Mouse (Mus musculus): ENCODE measurements at regions not wholly inside any gene's neighbourhood (a gene's known extent, or its start where the extent isn't known, plus 50 kb on each side); places are given as distances from the start of the nearest gene placed in this dataset.
A peak's percentile ranks its signal among the peaks of the same experiment; 100 is the strongest.

GRCm38 (mm10) chr2:166275398-166275797 is 119.9 kb upstream of the Sulf2 start:
- no peak for ATAC-seq (ENCODE audit: low FRiP score, low TSS enrichment)
- H3K4me1 ChIP-seq (ENCODE audit: control insufficient read depth, insufficient read depth, low read length): peaks cover 23% of the 10 kb centered on the region; the same call in 1 of the 2 replicates
- no peaks in the 10 kb centered on the region for H3K27me3 ChIP-seq (ENCODE audit: control insufficient read depth, insufficient read depth, low read length)
- H3K27ac ChIP-seq (replicated peaks; ENCODE audit: low read depth, low read length): no peak overlapping the region
- 94% methylated on average over 8 of the region's 8 CpGs for WGBS
- no peaks in the 10 kb centered on the region for H3K36me3 ChIP-seq (ENCODE audit: control insufficient read depth, insufficient read depth, low read length)
- no peak overlapping the region for H3K4me3 ChIP-seq (replicated peaks; ENCODE audit: low read depth, low read length)
- H3K9ac ChIP-seq (replicated peaks; ENCODE audit: low read length): no peak overlapping the region
- DNase-seq: no peak
- H3K4me2 ChIP-seq (ENCODE audit: low read length): no peak overlapping the region
- no peaks in the 10 kb centered on the region for H3K9me3 ChIP-seq (ENCODE audit: control insufficient read depth, low read length)

- 42% methylated on average over 2 of the region's 2 CpGs for WGBS
- H3K4me2 ChIP-seq (ENCODE audit: low read length): no peak overlapping the region
- H3K27ac ChIP-seq (replicated peaks; ENCODE audit: low read depth, low read length): peak overlapping the region; percentile 55
- H3K4me3 ChIP-seq (replicated peaks; ENCODE audit: low read depth, low read length): no peak overlapping the region
- DNase-seq: no peak
- no peaks in the 10 kb centered on the region for H3K36me3 ChIP-seq (ENCODE audit: control insufficient read depth, insufficient read depth, low read length)
- no peak for ATAC-seq (ENCODE audit: low FRiP score, low TSS enrichment)
- no peaks in the 10 kb centered on the region for H3K27me3 ChIP-seq (ENCODE audit: control insufficient read depth, insufficient read depth, low read length)
- H3K9me3 ChIP-seq (ENCODE audit: control insufficient read depth, low read length): no peaks in the 10 kb centered on the region
- peaks cover 23% of the 10 kb centered on the region; the same call in 1 of the 2 replicates for H3K4me1 ChIP-seq (ENCODE audit: control insufficient read depth, insufficient read depth, low read length)
- H3K9ac ChIP-seq (replicated peaks; ENCODE audit: low read length): no peak overlapping the region
Observed at GRCm38 (mm10) chr2:166274016-166274346, 118.5 kb upstream of the Sulf2 start.

GRCm38 (mm10) chr2:166273312-166274015 is 118.0 kb upstream of the Sulf2 start:
- Histone ChIP-seq H3K9ac (replicated peaks; ENCODE audit: low read length) (no peak overlapping the region), H3K4me1 (ENCODE audit: control insufficient read depth, insufficient read depth, low read length) (peaks cover 23% of the 10 kb centered on the region; the same call in 1 of the 2 replicates), H3K36me3 (ENCODE audit: control insufficient read depth, insufficient read depth, low read length) (no peaks in the 10 kb centered on the region), H3K27me3 (ENCODE audit: control insufficient read depth, insufficient read depth, low read length) (no peaks in the 10 kb centered on the region), H3K4me2 (ENCODE audit: low read length) (no peak overlapping the region), H3K9me3 (ENCODE audit: control insufficient read depth, low read length) (no peaks in the 10 kb centered on the region), H3K4me3 (replicated peaks; ENCODE audit: low read depth, low read length) (no peak overlapping the region), H3K27ac (replicated peaks; ENCODE audit: low read depth, low read length) (peak overlapping the region; percentile 55)
- ATAC-seq (ENCODE audit: low FRiP score, low TSS enrichment) (no peak; the same call in 1 of the 2 replicates), DNase-seq (peak; percentile 78)
- 32% methylated on average over 23 of the region's 23 CpGs for WGBS

GRCm38 (mm10) chr2:166272841-166273240 is 117.4 kb upstream of the Sulf2 start:
- Histone ChIP-seq H3K9me3 (ENCODE audit: control insufficient read depth, low read length) (no peaks in the 10 kb centered on the region), H3K36me3 (ENCODE audit: control insufficient read depth, insufficient read depth, low read length) (no peaks in the 10 kb centered on the region), H3K27ac (replicated peaks; ENCODE audit: low read depth, low read length) (no peak overlapping the region), H3K4me3 (replicated peaks; ENCODE audit: low read depth, low read length) (no peak overlapping the region), H3K4me1 (ENCODE audit: control insufficient read depth, insufficient read depth, low read length) (peaks cover 23% of the 10 kb centered on the region; the same call in 1 of the 2 replicates), H3K4me2 (ENCODE audit: low read length) (no peak overlapping the region), H3K9ac (replicated peaks; ENCODE audit: low read length) (no peak overlapping the region), H3K27me3 (ENCODE audit: control insufficient read depth, insufficient read depth, low read length) (no peaks in the 10 kb centered on the region)
- 14% methylated on average over 1 of the region's 1 CpGs for WGBS
- ATAC-seq (ENCODE audit: low FRiP score, low TSS enrichment) (no peak), DNase-seq (no peak)

- peaks cover 23% of the 10 kb centered on the region; the same call in 1 of the 2 replicates for H3K4me1 ChIP-seq (ENCODE audit: control insufficient read depth, insufficient read depth, low read length)
- no peaks in the 10 kb centered on the region for H3K9me3 ChIP-seq (ENCODE audit: control insufficient read depth, low read length)
- H3K4me2 ChIP-seq (ENCODE audit: low read length): no peak overlapping the region
- 0 out of 2 replicates have a peak overlapping the region, but pooled peaks have one; percentile 37 for H3K27ac ChIP-seq (replicated peaks; ENCODE audit: low read depth, low read length)
- ATAC-seq (ENCODE audit: low FRiP score, low TSS enrichment) (no peak), DNase-seq (no peak)
- 75% methylated on average over 7 of the region's 7 CpGs for WGBS
- H3K4me3 ChIP-seq (replicated peaks; ENCODE audit: low read depth, low read length): no peak overlapping the region
- no peaks in the 10 kb centered on the region for H3K27me3 ChIP-seq (ENCODE audit: control insufficient read depth, insufficient read depth, low read length)
- no peak overlapping the region for H3K9ac ChIP-seq (replicated peaks; ENCODE audit: low read length)
- no peaks in the 10 kb centered on the region for H3K36me3 ChIP-seq (ENCODE audit: control insufficient read depth, insufficient read depth, low read length)
Observed at GRCm38 (mm10) chr2:166272190-166272543, 116.7 kb upstream of the Sulf2 start.

- Histone ChIP-seq H3K27ac (replicated peaks; ENCODE audit: low read depth, low read length) (peak overlapping the region; percentile 60), H3K9me3 (ENCODE audit: control insufficient read depth, low read length) (no peaks in the 10 kb centered on the region), H3K4me1 (ENCODE audit: control insufficient read depth, insufficient read depth, low read length) (peaks cover 21% of the 10 kb centered on the region; the same call in 1 of the 2 replicates), H3K36me3 (ENCODE audit: control insufficient read depth, insufficient read depth, low read length) (no peaks in the 10 kb centered on the region), H3K4me2 (ENCODE audit: low read length) (no peak overlapping the region), H3K27me3 (ENCODE audit: control insufficient read depth, insufficient read depth, low read length) (no peaks in the 10 kb centered on the region), H3K4me3 (replicated peaks; ENCODE audit: low read depth, low read length) (no peak overlapping the region), H3K9ac (replicated peaks; ENCODE audit: low read length) (no peak overlapping the region)
- ATAC-seq (ENCODE audit: low FRiP score, low TSS enrichment) (no peak), DNase-seq (peak; percentile 49)
- 38% methylated on average over 11 of the region's 11 CpGs for WGBS
Observed at GRCm38 (mm10) chr2:166271373-166272189, 116.1 kb upstream of the Sulf2 start.

- H3K27me3 ChIP-seq (ENCODE audit: control insufficient read depth, insufficient read depth, low read length): no peaks in the 10 kb centered on the region
- H3K4me3 ChIP-seq (replicated peaks; ENCODE audit: low read depth, low read length): no peak overlapping the region
- H3K27ac ChIP-seq (replicated peaks; ENCODE audit: low read depth, low read length): no peak overlapping the region
- H3K9me3 ChIP-seq (ENCODE audit: control insufficient read depth, low read length): no peaks in the 10 kb centered on the region
- H3K4me2 ChIP-seq (ENCODE audit: low read length): no peak overlapping the region
- 92% methylated on average over 6 of the region's 6 CpGs for WGBS
- H3K9ac ChIP-seq (replicated peaks; ENCODE audit: low read length): no peak overlapping the region
- H3K36me3 ChIP-seq (ENCODE audit: control insufficient read depth, insufficient read depth, low read length): no peaks in the 10 kb centered on the region
- no peak for DNase-seq
- H3K4me1 ChIP-seq (ENCODE audit: control insufficient read depth, insufficient read depth, low read length): peaks cover 19% of the 10 kb centered on the region; the same call in 1 of the 2 replicates
- no peak for ATAC-seq (ENCODE audit: low FRiP score, low TSS enrichment)
Observed at GRCm38 (mm10) chr2:166270007-166270406, 114.5 kb upstream of the Sulf2 start.

GRCm38 (mm10) chr2:166266915-166267314 is 111.5 kb upstream of the Sulf2 start:
- H3K9ac ChIP-seq (replicated peaks; ENCODE audit: low read length): no peak overlapping the region
- no peak overlapping the region for H3K4me2 ChIP-seq (ENCODE audit: low read length)
- no peaks in the 10 kb centered on the region for H3K9me3 ChIP-seq (ENCODE audit: control insufficient read depth, low read length)
- H3K4me1 ChIP-seq (ENCODE audit: control insufficient read depth, insufficient read depth, low read length): peaks cover 6% of the 10 kb centered on the region; the same call in 1 of the 2 replicates
- no peaks in the 10 kb centered on the region for H3K36me3 ChIP-seq (ENCODE audit: control insufficient read depth, insufficient read depth, low read length)
- no peaks in the 10 kb centered on the region for H3K27me3 ChIP-seq (ENCODE audit: control insufficient read depth, insufficient read depth, low read length)
- 79% methylated on average over 4 of the region's 4 CpGs for WGBS
- no peak for DNase-seq
- no peak overlapping the region for H3K27ac ChIP-seq (replicated peaks; ENCODE audit: low read depth, low read length)
- no peak overlapping the region for H3K4me3 ChIP-seq (replicated peaks; ENCODE audit: low read depth, low read length)
- no peak for ATAC-seq (ENCODE audit: low FRiP score, low TSS enrichment)
